In the genomic region with DNA sequence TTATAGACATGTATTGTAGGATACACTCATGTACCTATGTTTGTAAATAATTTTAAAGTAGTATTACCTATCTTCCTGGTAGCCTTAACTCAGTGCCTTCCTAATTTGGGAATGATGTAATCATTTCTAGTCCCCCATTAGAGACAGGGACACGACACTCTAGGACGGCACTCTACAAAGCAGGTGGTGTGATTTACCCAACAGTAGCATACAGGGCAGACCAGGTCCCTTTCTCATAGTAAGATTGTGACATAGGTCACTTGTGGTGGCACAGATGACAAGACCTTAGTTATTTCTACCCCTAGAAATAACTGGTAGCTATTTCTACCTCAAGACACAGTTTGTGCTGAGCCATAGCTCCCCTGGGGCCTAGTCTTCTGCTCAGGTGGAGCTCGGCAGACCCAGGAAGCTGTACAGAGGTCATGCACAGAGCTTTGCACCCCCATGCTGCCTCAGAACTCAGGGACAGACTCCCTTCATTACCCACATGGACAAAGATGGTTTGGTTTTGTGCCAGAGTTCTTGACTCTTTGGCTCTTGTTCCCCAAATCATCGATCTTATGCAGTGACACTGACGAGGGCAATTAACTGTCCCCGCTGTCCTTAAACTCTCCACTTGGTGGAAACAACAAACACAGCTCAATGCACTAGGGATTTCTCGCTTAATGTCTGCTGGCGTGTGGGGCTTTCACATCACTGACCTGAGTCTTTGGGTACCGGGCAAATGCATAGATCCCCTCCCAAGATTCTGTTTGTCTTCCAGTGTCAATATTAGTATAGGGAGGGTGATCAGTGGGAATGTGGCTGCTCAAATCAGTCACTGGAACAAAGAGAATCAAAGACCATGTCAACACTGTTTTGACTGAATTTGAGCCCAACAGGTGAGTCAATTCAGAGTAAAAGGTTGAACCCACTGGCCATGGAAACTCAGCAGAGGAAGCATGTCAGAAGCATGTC, we compare ENCODE assay signal across 16 mouse cellular contexts.
DNase-seq lines count a peak whose midpoint lies in the region; ATAC-seq and TF ChIP-seq lines count a peak whose summit lies in the region.
"Had no signal": no experiment of that assay in that cellular context is flagged by ENCODE, and none has a peak within 500 bp of the region (broad histone marks: within the 10 kb centered on the region; RNA-seq: fewer than 3 reads in every experiment).

No protein-coding gene starts in this region.

- peak; percentile 89 for DNase-seq in liver, adult 2 months (ENCODE audit: extremely low read depth, low read depth, low spot score)
- no peak for DNase-seq in adrenal gland, adult (ENCODE audit: inconsistent age in 2 of 2, low spot score in 1 of 2)
- DNase-seq in cerebellum, postnatal 36 days, result no peak
- DNase-seq: adrenal gland, postnatal 25 days; B cell, adult 2 months; gastrocnemius, adult 2 months; gastrocnemius, postnatal 25 days; heart, postnatal 36 days had no signal

- no peaks in the 10 kb centered on the region for H3K9me3 ChIP-seq in liver, embryonic 12.5 days (replicated peaks)
- no peaks in the 10 kb centered on the region for H3K9me3 ChIP-seq in liver, embryonic 15.5 days (replicated peaks)
- no peaks in the 10 kb centered on the region for H3K9me3 ChIP-seq in stomach, embryonic 14.5 days (ENCODE audit: control insufficient read depth, low read depth, low read length)
- no peaks in the 10 kb centered on the region for H3K9me3 ChIP-seq in hindbrain, embryonic 16.5 days (ENCODE audit: control insufficient read depth, low read length)
- H3K9me3 ChIP-seq: embryonic facial prominence, embryonic 10.5 days; forebrain, embryonic 13.5 days; heart, embryonic 13.5 days; hindbrain, embryonic 15.5 days had no signal

- H3K27me3 ChIP-seq in liver, adult 2 months (ENCODE audit: control insufficient read depth, insufficient read depth, low read length), result 0 out of 2 replicates have a peak, but pooled peaks cover 2% of the 10 kb centered on the region
- H3K27me3 ChIP-seq in liver, embryonic 12.5 days (replicated peaks), result no peaks in the 10 kb centered on the region
- no peaks in the 10 kb centered on the region for H3K27me3 ChIP-seq in liver, embryonic 15.5 days
- no peaks in the 10 kb centered on the region for H3K27me3 ChIP-seq in stomach, embryonic 14.5 days (ENCODE audit: control insufficient read depth, insufficient read depth, low read length)
- no peaks in the 10 kb centered on the region; the same call in 1 of the 2 replicates for H3K27me3 ChIP-seq in hindbrain, embryonic 16.5 days (replicated peaks; ENCODE audit: control insufficient read depth, insufficient read depth, low read length)
- H3K27me3 ChIP-seq: forebrain, embryonic 13.5 days; heart, embryonic 13.5 days; hindbrain, embryonic 15.5 days had no signal

- no peak overlapping the region for H3K9ac ChIP-seq in liver, adult 2 months (ENCODE audit: low read depth, low read length)
- H3K9ac ChIP-seq in liver, embryonic 12.5 days, result no peak overlapping the region
- H3K9ac ChIP-seq in liver, embryonic 15.5 days, result no peak overlapping the region
- no peak overlapping the region for H3K9ac ChIP-seq in stomach, embryonic 14.5 days (replicated peaks; ENCODE audit: low read depth, low read length)
- no peak overlapping the region for H3K9ac ChIP-seq in hindbrain, embryonic 16.5 days (ENCODE audit: low read depth, low read length)
- H3K9ac ChIP-seq: forebrain, embryonic 13.5 days; heart, embryonic 13.5 days; hindbrain, embryonic 15.5 days had no signal

- no peak overlapping the region; the same call in 1 of the 2 replicates for H3K27ac ChIP-seq in liver, adult 2 months (replicated peaks; ENCODE audit: insufficient read depth, low read depth, low read length)
- H3K27ac ChIP-seq in liver, embryonic 12.5 days, result no peak overlapping the region
- H3K27ac ChIP-seq in liver, embryonic 15.5 days (replicated peaks), result no peak overlapping the region
- no peak overlapping the region; the same call in 1 of the 2 replicates for H3K27ac ChIP-seq in stomach, embryonic 14.5 days (ENCODE audit: low read length)
- H3K27ac ChIP-seq in hindbrain, embryonic 16.5 days (ENCODE audit: low read depth, low read length), result no peak overlapping the region
- H3K27ac ChIP-seq: embryonic facial prominence, embryonic 10.5 days; forebrain, embryonic 13.5 days; gastrocnemius, adult 2 months; heart, embryonic 13.5 days; hindbrain, embryonic 15.5 days had no signal

- peaks cover 19% of the 10 kb centered on the region for H3K4me1 ChIP-seq in liver, adult 2 months (ENCODE audit: control insufficient read depth, insufficient read depth, low read length)
- 0 out of 2 replicates have a peak, but pooled peaks cover 4% of the 10 kb centered on the region for H3K4me1 ChIP-seq in liver, embryonic 12.5 days
- 0 out of 2 replicates have a peak, but pooled peaks cover 3% of the 10 kb centered on the region for H3K4me1 ChIP-seq in liver, embryonic 15.5 days (replicated peaks)
- H3K4me1 ChIP-seq in stomach, embryonic 14.5 days (ENCODE audit: control insufficient read depth, insufficient read depth, low read length), result no peaks in the 10 kb centered on the region
- no peaks in the 10 kb centered on the region for H3K4me1 ChIP-seq in hindbrain, embryonic 16.5 days (ENCODE audit: control insufficient read depth, insufficient read depth, low read depth, low read length)
- H3K4me1 ChIP-seq: heart, embryonic 13.5 days; hindbrain, embryonic 15.5 days had no signal

- no peaks in the 10 kb centered on the region for H3K79me2 ChIP-seq in liver, adult 2 months (ENCODE audit: control insufficient read depth, insufficient read depth, low read length)

- no peak overlapping the region for H3K4me3 ChIP-seq in liver, adult 2 months (ENCODE audit: insufficient read depth, low read depth, low read length)
- no peak overlapping the region for H3K4me3 ChIP-seq in liver, embryonic 12.5 days
- H3K4me3 ChIP-seq in liver, embryonic 15.5 days (replicated peaks), result no peak overlapping the region
- H3K4me3 ChIP-seq in stomach, embryonic 14.5 days (ENCODE audit: low read depth, low read length), result no peak overlapping the region
- no peak overlapping the region for H3K4me3 ChIP-seq in hindbrain, embryonic 16.5 days (ENCODE audit: low read length)
- H3K4me3 ChIP-seq: embryonic facial prominence, embryonic 10.5 days; forebrain, embryonic 13.5 days; gastrocnemius, adult 2 months; heart, embryonic 13.5 days; hindbrain, embryonic 15.5 days had no signal

- ATAC-seq in liver, embryonic 12.5 days, result no peak; the same call in 1 of the 2 replicates
- peak; percentile 66 for ATAC-seq in liver, embryonic 15.5 days (ENCODE audit: insufficient read depth)
- ATAC-seq in stomach, embryonic 14.5 days (ENCODE audit: insufficient number of reproducible peaks, insufficient read depth, low FRiP score, low read depth), result peak; percentile 63
- ATAC-seq in hindbrain, embryonic 16.5 days, result no peak
- ATAC-seq: forebrain, embryonic 13.5 days had no signal

- no peaks in the 10 kb centered on the region for H3K36me3 ChIP-seq in liver, adult 2 months (ENCODE audit: control insufficient read depth, insufficient read depth, low read length)
- H3K36me3 ChIP-seq in liver, embryonic 12.5 days, result no peaks in the 10 kb centered on the region
- H3K36me3 ChIP-seq in liver, embryonic 15.5 days (replicated peaks), result no peaks in the 10 kb centered on the region
- H3K36me3 ChIP-seq in stomach, embryonic 14.5 days (ENCODE audit: control insufficient read depth, insufficient read depth, low read length), result no peaks in the 10 kb centered on the region
- no peaks in the 10 kb centered on the region for H3K36me3 ChIP-seq in hindbrain, embryonic 16.5 days (ENCODE audit: control insufficient read depth, insufficient read depth, low read length)
- H3K36me3 ChIP-seq: embryonic facial prominence, embryonic 10.5 days; heart, embryonic 13.5 days; hindbrain, embryonic 15.5 days had no signal

- 29% methylated on average over 9 of the region's 9 CpGs for WGBS in liver, adult 2 months
- WGBS in liver, embryonic 12.5 days (ENCODE audit: insufficient replicate concordance), result 61% methylated on average over 9 of the region's 9 CpGs
- 53% methylated on average over 9 of the region's 9 CpGs for WGBS in liver, embryonic 15.5 days (ENCODE audit: insufficient replicate concordance)
- 47% methylated on average over 9 of the region's 9 CpGs for WGBS in stomach, embryonic 14.5 days
- WGBS in hindbrain, embryonic 16.5 days, result 70% methylated on average over 9 of the region's 9 CpGs

- no peak for TF ChIP-seq POLR2A in liver, adult 2 months (IDR thresholded peaks at IDR 0.05; ENCODE audit: extremely low read depth, insufficient read depth, low read length)

- peak; percentile 7; the same call in 1 of the 2 replicates for TF ChIP-seq CTCF in liver, adult 2 months (IDR thresholded peaks at IDR 0.05; ENCODE audit: low read depth, low read length)

- H3K4me2 ChIP-seq in liver, embryonic 12.5 days, result no peak overlapping the region
- no peak overlapping the region for H3K4me2 ChIP-seq in liver, embryonic 15.5 days
- no peak overlapping the region for H3K4me2 ChIP-seq in stomach, embryonic 14.5 days (replicated peaks; ENCODE audit: low read depth, low read length)
- H3K4me2 ChIP-seq in hindbrain, embryonic 16.5 days (ENCODE audit: low read length), result no peak overlapping the region
- H3K4me2 ChIP-seq: forebrain, embryonic 13.5 days; heart, embryonic 13.5 days; hindbrain, embryonic 15.5 days had no signal

Comparison
In these comparisons a context has a peak if more than half of its experiments do, and no peak if none do; other contexts are left out.
1. ATAC-seq: peak in liver, embryonic 15.5 days (single experiment) and stomach, embryonic 14.5 days (single experiment); none in liver, embryonic 12.5 days (single experiment) and hindbrain, embryonic 16.5 days (single experiment).